Mouse (Mus musculus): ENCODE measurements around the gene Tmem104.

The Tmem104 gene

GRCm38 (mm10) chr11:115276780-115277603, 89.7 kb downstream of the Tmem104 start, which contains the start of gene Fdxr:
Fdxr (minus strand) TSS chr11:115277050.
- in situ Hi-C loops (cut with MseI, MboI), result no loop called here

- in situ Hi-C loops (cut with MseI, MboI), result no loop called here
Measured at GRCm38 (mm10) chr11:115277604-115277975, 90.3 kb downstream of the Tmem104 start.

- in situ Hi-C loops (cut with MseI, MboI), result no loop called here
Measured at GRCm38 (mm10) chr11:115278176-115278575, 90.9 kb downstream of the Tmem104 start.

GRCm38 (mm10) chr11:115279726-115280125, 92.4 kb downstream of the Tmem104 start:
- in situ Hi-C loops (cut with MseI, MboI), result no loop called here

GRCm38 (mm10) chr11:115282295-115282694, 95.0 kb downstream of the Tmem104 start:
- in situ Hi-C loops (cut with MseI, MboI), result no loop called here

GRCm38 (mm10) chr11:115282723-115283485, 95.6 kb downstream of the Tmem104 start:
- in situ Hi-C loops (cut with MseI, MboI), result no loop called here

GRCm38 (mm10) chr11:115283486-115283765, 96.1 kb downstream of the Tmem104 start:
- in situ Hi-C loops (cut with MseI, MboI), result no loop called here

GRCm38 (mm10) chr11:115283891-115284620, 96.8 kb downstream of the Tmem104 start:
- in situ Hi-C loops (cut with MseI, MboI), result no loop called here

GRCm38 (mm10) chr11:115285282-115285681, 98.0 kb downstream of the Tmem104 start:
- in situ Hi-C loops (cut with MseI, MboI), result no loop called here

- in situ Hi-C loops (cut with MseI, MboI), result no loop called here
Measured at GRCm38 (mm10) chr11:115286201-115286993, 99.1 kb downstream of the Tmem104 start.

- in situ Hi-C loops (cut with MseI, MboI), result no loop called here
Measured at GRCm38 (mm10) chr11:115287386-115287785, 100.1 kb downstream of the Tmem104 start.

- in situ Hi-C loops (cut with MseI, MboI), result no loop called here
Measured at GRCm38 (mm10) chr11:115288305-115288704, 101.0 kb downstream of the Tmem104 start.

- in situ Hi-C loops (cut with MseI, MboI), result no loop called here
Measured at GRCm38 (mm10) chr11:115289885-115290284, 102.6 kb downstream of the Tmem104 start.

- in situ Hi-C loops (cut with MseI, MboI), result no loop called here
Measured at GRCm38 (mm10) chr11:115290314-115290713, 103.0 kb downstream of the Tmem104 start.

GRCm38 (mm10) chr11:115290919-115291318, 103.6 kb downstream of the Tmem104 start:
- in situ Hi-C loops (cut with MseI, MboI), result no loop called here

- in situ Hi-C loops (cut with MseI, MboI), result no loop called here
Measured at GRCm38 (mm10) chr11:115291503-115291902, 104.2 kb downstream of the Tmem104 start.

- in situ Hi-C loops (cut with MseI, MboI), result no loop called here
Measured at GRCm38 (mm10) chr11:115292631-115293375, 105.5 kb downstream of the Tmem104 start.

- in situ Hi-C loops (cut with MseI, MboI), result no loop called here
Measured at GRCm38 (mm10) chr11:115295939-115296338, 108.7 kb downstream of the Tmem104 start.
